Mouse (Mus musculus) MEL (cell line): ENCODE results near the gene Pank1.
A peak's percentile ranks its signal among the peaks of the same experiment; 100 is the strongest.

Experiments used
- CTCF ChIP-seq, 3 experiments: IDR thresholded peaks in 2 of 3; conservative IDR thresholded peaks in 1 of 3; 2 replicates each; pipeline ENCODE4 v1.5.1; 2011 to 2012; ENCODE audit warnings: low read length in 3 of 3, low read depth in 2 of 3, mild to moderate bottlenecking in 2 of 3, improper control_type of control experiment in 1 of 3, inconsistent platforms in 1 of 3, mixed read lengths in 1 of 3, moderate library complexity in 1 of 3; ENCODE audit not compliant: control insufficient read depth in 1 of 3, insufficient read depth in 1 of 3, poor library complexity in 1 of 3, severe bottlenecking in 1 of 3
- ELF1 ChIP-seq: IDR thresholded peaks from 2 replicates; pipeline ENCODE4 v1.6.1; 2014; ENCODE audit warnings: low read depth, mild to moderate bottlenecking, inconsistent platforms, low read length, improper control_type of control experiment, moderate library complexity
- EP300 ChIP-seq, 2 experiments: IDR thresholded peaks; 2 replicates each; pipeline ENCODE4 v1.6.1; 2011; ENCODE audit warnings: improper control_type of control experiment in 2 of 2, low read length in 2 of 2, low read depth in 1 of 2, mild to moderate bottlenecking in 1 of 2
- GATA1 ChIP-seq: IDR thresholded peaks from 2 replicates; pipeline ENCODE4 v1.6.1; 2011; ENCODE audit warnings: low read depth, low read length, improper control_type of control experiment
- KAT2A ChIP-seq: conservative IDR thresholded peaks from 2 replicates; pipeline ENCODE4 v1.6.1; 2012; ENCODE audit warnings: low read depth, low read length, improper control_type of control experiment, inconsistent platforms
- MAFK ChIP-seq: IDR thresholded peaks from 2 replicates; pipeline ENCODE4 v1.6.1; 2011; ENCODE audit warnings: low read depth, mild to moderate bottlenecking, low read length, improper control_type of control experiment, borderline replicate concordance
- MAX ChIP-seq: IDR thresholded peaks from 2 replicates; pipeline ENCODE4 v1.6.1; 2011; ENCODE audit warnings: low read length, improper control_type of control experiment
- NELFE ChIP-seq: IDR thresholded peaks from 2 replicates; pipeline ENCODE4 v1.6.1; 2011; ENCODE audit warnings: low read depth, low read length, improper control_type of control experiment
- POLR2A ChIP-seq, 2 experiments: IDR thresholded peaks; 2 replicates each; pipeline ENCODE4 v1.6.1; 2011 to 2012; ENCODE audit warnings: low read length in 2 of 2, mild to moderate bottlenecking in 2 of 2, control low read depth in 1 of 2, improper control_type of control experiment in 1 of 2, low read depth in 1 of 2, moderate library complexity in 1 of 2; ENCODE audit not compliant: control insufficient read depth in 1 of 2, insufficient read depth in 1 of 2, poor library complexity in 1 of 2
- RAD21 ChIP-seq: IDR thresholded peaks from 2 replicates; pipeline ENCODE4 v1.6.1; 2011; ENCODE audit warnings: mild to moderate bottlenecking, low read depth, low read length, improper control_type of control experiment
- RCOR1 ChIP-seq: IDR thresholded peaks from 2 replicates; pipeline ENCODE4 v1.6.1; 2012; ENCODE audit warnings: low read depth, mild to moderate bottlenecking, inconsistent platforms, low read length, improper control_type of control experiment

DNA sequence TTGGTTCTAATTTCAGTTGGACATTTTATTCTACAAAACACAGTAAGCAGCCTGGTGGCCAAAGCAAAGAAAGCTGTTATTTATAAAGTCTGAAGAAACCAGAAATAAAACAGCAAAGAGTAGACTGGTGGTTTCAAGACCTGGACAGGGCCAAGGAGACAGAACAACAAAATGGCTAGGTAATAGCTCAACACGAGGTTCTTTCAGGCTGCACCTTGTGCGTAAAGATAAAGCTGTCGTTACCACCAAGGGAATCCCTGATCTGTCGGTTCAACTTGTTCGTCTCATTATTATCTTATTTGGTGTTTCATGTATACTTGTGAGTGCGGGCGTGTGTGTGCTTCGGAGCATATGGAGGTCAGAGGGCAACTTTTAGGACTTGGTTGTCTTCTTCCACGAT, 31.1 kb downstream of the Pank1 start:
- TF ChIP-seq RCOR1 (no peak), NELFE (no peak), ELF1 (no peak), POLR2A (IDR thresholded peaks at IDR 0.05; ENCODE audit: control insufficient read depth in 1 of 2, insufficient read depth in 1 of 2, low read depth in 1 of 2, low read length in 2 of 2, poor library complexity in 1 of 2) (no peak), RAD21 (no peak), GATA1 (no peak; the same call in 1 of the 2 replicates), CTCF (IDR thresholded peaks at IDR 0.05 in 2 of 3, conservative IDR thresholded peaks at IDR 0.05 in 1 of 3; ENCODE audit: control insufficient read depth in 1 of 3, insufficient read depth in 1 of 3, low read depth in 2 of 3, low read length in 3 of 3, poor library complexity in 1 of 3, severe bottlenecking in 1 of 3) (no peak), EP300 (IDR thresholded peaks at IDR 0.05; ENCODE audit: low read depth in 1 of 2, low read length in 2 of 2) (peak in 1 of 2 experiments; percentile 75; a peak in 3 of 4 replicates), KAT2A (no peak), MAFK (no peak), MAX (peak; percentile 91)
